Mouse (Mus musculus) MEL (cell line): Measurements from ENCODE around the gene Elavl1. TPM values are rescaled to one million over a fixed set of nuclear protein-coding genes. Genes with fewer than 3 reads are reported as not detected.
A peak's percentile ranks its signal among the peaks of the same experiment; 100 is the strongest.

Experiments
- DNase-seq: peaks from one replicate; pipeline ENCODE4 v3.0.0; 2011; ENCODE audit warnings: low read depth, low spot score
- H3K27ac ChIP-seq: 2 replicates; pipeline ENCODE4 v1.5.1; 2012; ENCODE audit warnings: low read depth, mild to moderate bottlenecking, control low read depth, low read length, moderate library complexity; ENCODE audit not compliant: control insufficient read depth
- H3K27me3 ChIP-seq, 2 experiments: fragments of 150-350 bp in 1 of 2; sonication (generic) in 1 of 2; 2 replicates each; pipeline ENCODE4 v1.6.1; 2012; ENCODE audit warnings: low read length in 2 of 2, mild to moderate bottlenecking in 2 of 2, improper control_type of control experiment in 1 of 2, moderate library complexity in 1 of 2; ENCODE audit not compliant: insufficient read depth in 2 of 2, control insufficient read depth in 1 of 2
- H3K36me3 ChIP-seq, 2 experiments: 2 replicates each; pipeline ENCODE4 v1.6.1; 2012 to 2014; ENCODE audit warnings: low read length in 2 of 2, improper control_type of control experiment in 1 of 2, inconsistent platforms in 1 of 2, mild to moderate bottlenecking in 1 of 2; ENCODE audit not compliant: insufficient read depth in 2 of 2, control insufficient read depth in 1 of 2
- H3K4me1 ChIP-seq, 2 experiments: fragments of 150-350 bp in 1 of 2; sonication (generic) in 1 of 2; 2 replicates each; pipeline ENCODE4 v1.6.1; 2012; ENCODE audit warnings: low read length in 2 of 2, improper control_type of control experiment in 1 of 2, mild to moderate bottlenecking in 1 of 2; ENCODE audit not compliant: insufficient read depth in 2 of 2, control insufficient read depth in 1 of 2
- H3K4me3 ChIP-seq, 2 experiments: fragments of 150-350 bp in 1 of 2; sonication (generic) in 1 of 2; 2 replicates each; pipeline ENCODE4 v1.5.1; 2012; ENCODE audit warnings: low read depth in 2 of 2, low read length in 2 of 2, mild to moderate bottlenecking in 2 of 2, moderate library complexity in 2 of 2, control low read depth in 1 of 2, improper control_type of control experiment in 1 of 2; ENCODE audit not compliant: control insufficient read depth in 1 of 2, insufficient read depth in 1 of 2
- H3K79me2 ChIP-seq: 2 replicates; pipeline ENCODE4 v1.6.1; 2012; ENCODE audit warnings: mild to moderate bottlenecking, low read length, moderate library complexity; ENCODE audit not compliant: control insufficient read depth, poor library complexity, insufficient read depth
- H3K9ac ChIP-seq: 2 replicates; pipeline ENCODE4 v1.6.1; 2012; ENCODE audit warnings: low read depth, mild to moderate bottlenecking, control low read depth, low read length, moderate library complexity; ENCODE audit not compliant: control insufficient read depth, poor library complexity, severe bottlenecking
- H3K9me3 ChIP-seq: fragments of 150-350 bp; sonication (generic); replicated peaks from 2 replicates; pipeline ENCODE4 v1.6.1; 2012; ENCODE audit warnings: mild to moderate bottlenecking, low read length, improper control_type of control experiment, moderate library complexity; ENCODE audit not compliant: insufficient read depth
- BHLHE40 ChIP-seq: IDR thresholded peaks from 2 replicates; pipeline ENCODE4 v1.6.1; 2012; ENCODE audit warnings: low read depth, mild to moderate bottlenecking, inconsistent platforms, low read length, improper control_type of control experiment, borderline replicate concordance
- CHD1 ChIP-seq: IDR thresholded peaks from 2 replicates; pipeline ENCODE4 v1.6.1; 2012; ENCODE audit warnings: low read depth, mild to moderate bottlenecking, inconsistent platforms, low read length, improper control_type of control experiment
- CHD2 ChIP-seq: IDR thresholded peaks from 2 replicates; pipeline ENCODE4 v1.6.1; 2011; ENCODE audit warnings: low read length, improper control_type of control experiment
- ELF1 ChIP-seq: IDR thresholded peaks from 2 replicates; pipeline ENCODE4 v1.6.1; 2014; ENCODE audit warnings: low read depth, mild to moderate bottlenecking, inconsistent platforms, low read length, improper control_type of control experiment, moderate library complexity
- EP300 ChIP-seq, 2 experiments: IDR thresholded peaks; 2 replicates each; pipeline ENCODE4 v1.6.1; 2011; ENCODE audit warnings: improper control_type of control experiment in 2 of 2, low read length in 2 of 2, low read depth in 1 of 2, mild to moderate bottlenecking in 1 of 2
- ETS1 ChIP-seq: IDR thresholded peaks from 2 replicates; pipeline ENCODE4 v1.6.1; 2012; ENCODE audit warnings: low read depth, mild to moderate bottlenecking, inconsistent platforms, low read length, improper control_type of control experiment, moderate library complexity
- KAT2A ChIP-seq: conservative IDR thresholded peaks from 2 replicates; pipeline ENCODE4 v1.6.1; 2012; ENCODE audit warnings: low read depth, low read length, improper control_type of control experiment, inconsistent platforms
- MAFK ChIP-seq: IDR thresholded peaks from 2 replicates; pipeline ENCODE4 v1.6.1; 2011; ENCODE audit warnings: low read depth, mild to moderate bottlenecking, low read length, improper control_type of control experiment, borderline replicate concordance
- MAX ChIP-seq: IDR thresholded peaks from 2 replicates; pipeline ENCODE4 v1.6.1; 2011; ENCODE audit warnings: low read length, improper control_type of control experiment
- MEF2A ChIP-seq: IDR thresholded peaks from 2 replicates; pipeline ENCODE4 v1.6.1; 2014; ENCODE audit warnings: low read depth, mild to moderate bottlenecking, inconsistent platforms, low read length, improper control_type of control experiment; ENCODE audit not compliant: poor library complexity, insufficient replicate concordance, severe bottlenecking; ENCODE audit errors: extremely low read depth
- NELFE ChIP-seq: IDR thresholded peaks from 2 replicates; pipeline ENCODE4 v1.6.1; 2011; ENCODE audit warnings: low read depth, low read length, improper control_type of control experiment
- NRF1 ChIP-seq: IDR thresholded peaks from 2 replicates; pipeline ENCODE4 v1.6.1; 2014; ENCODE audit warnings: low read depth, mild to moderate bottlenecking, inconsistent platforms, low read length, improper control_type of control experiment, moderate library complexity; ENCODE audit not compliant: poor library complexity, insufficient read depth, severe bottlenecking
- POLR2A ChIP-seq, 2 experiments: IDR thresholded peaks; 2 replicates each; pipeline ENCODE4 v1.6.1; 2011 to 2012; ENCODE audit warnings: low read length in 2 of 2, mild to moderate bottlenecking in 2 of 2, control low read depth in 1 of 2, improper control_type of control experiment in 1 of 2, low read depth in 1 of 2, moderate library complexity in 1 of 2; ENCODE audit not compliant: control insufficient read depth in 1 of 2, insufficient read depth in 1 of 2, poor library complexity in 1 of 2
- POLR2AphosphoS2 ChIP-seq: IDR thresholded peaks from 2 replicates; pipeline ENCODE4 v1.6.1; 2011; ENCODE audit warnings: low read length, improper control_type of control experiment
- POLR2AphosphoS5 ChIP-seq: IDR thresholded peaks from 2 replicates; pipeline ENCODE4 v1.6.1; 2012; ENCODE audit warnings: low read depth, borderline replicate concordance, mild to moderate bottlenecking, inconsistent platforms, low read length, moderate library complexity, mixed read lengths
- RCOR1 ChIP-seq: IDR thresholded peaks from 2 replicates; pipeline ENCODE4 v1.6.1; 2012; ENCODE audit warnings: low read depth, mild to moderate bottlenecking, inconsistent platforms, low read length, improper control_type of control experiment
- SIN3A ChIP-seq: IDR thresholded peaks from 2 replicates; pipeline ENCODE4 v1.6.1; 2012; ENCODE audit warnings: low read length, improper control_type of control experiment, inconsistent platforms
- TAL1 ChIP-seq: IDR thresholded peaks from 2 replicates; pipeline ENCODE4 v1.6.1; 2012; ENCODE audit warnings: mild to moderate bottlenecking, inconsistent platforms, low read length, moderate library complexity, mixed read lengths
- TBP ChIP-seq: IDR thresholded peaks from 2 replicates; pipeline ENCODE4 v1.8.0; 2011; ENCODE audit warnings: low read depth, low read length, improper control_type of control experiment
- TCF12 ChIP-seq: IDR thresholded peaks from 2 replicates; pipeline ENCODE4 v1.6.1; 2014; ENCODE audit warnings: low read depth, mild to moderate bottlenecking, inconsistent platforms, low read length, improper control_type of control experiment, moderate library complexity
- UBTF ChIP-seq: IDR thresholded peaks from 2 replicates; pipeline ENCODE4 v1.6.1; 2012; ENCODE audit warnings: low read depth, mild to moderate bottlenecking, inconsistent platforms, low read length, improper control_type of control experiment, moderate library complexity, borderline replicate concordance; ENCODE audit not compliant: insufficient read depth
- USF1 ChIP-seq: IDR thresholded peaks from 2 replicates; pipeline ENCODE4 v1.6.1; 2014; ENCODE audit warnings: low read depth, mild to moderate bottlenecking, inconsistent platforms, low read length, improper control_type of control experiment, moderate library complexity
- ZC3H11A ChIP-seq: IDR thresholded peaks from 2 replicates; pipeline ENCODE4 v1.6.1; 2012; ENCODE audit warnings: low read depth, mild to moderate bottlenecking, inconsistent platforms, low read length, improper control_type of control experiment
- polyA plus RNA-seq, 2 experiments: library from polyadenylated mRNA; stranded (reverse) in 1 of 2; unstranded in 1 of 2; fragments of >175 nt in 1 of 2; fragments of >200 nt in 1 of 2; gene quantifications; 2 replicates each; pipeline versions ENCODE4 v1.2.1 to v1.2.4; 2012; ENCODE audit warnings: low replicate concordance in 2 of 2, low read depth in 1 of 2; ENCODE audit not compliant: insufficient read length in 2 of 2, insufficient read depth in 1 of 2, missing spikeins in 1 of 2
- total RNA-seq: library from RNA; depleted of rRNA; stranded (reverse); fragments of 300-350 nt; gene quantifications from 2 replicates; pipeline ENCODE4 v1.2.3, GENCODE M21; 2012

The Elavl1 gene
- total and polyA plus RNA-seq, 3 experiments: 64.2 to 77.4 TPM; not detected in 1

- H3K36me3 ChIP-seq: peaks cover 33 to 54% of the 10 kb centered on the region in 2 experiments
- peaks cover 88% of the 10 kb centered on the region for H3K79me2 ChIP-seq
- peak overlapping the region; percentile 35 for H3K27ac ChIP-seq
- peak; percentile 44 for DNase-seq
- no peak overlapping the region for H3K4me3 ChIP-seq
- TF ChIP-seq SIN3A (peak; percentile 39; the same call in 1 of the 2 replicates), TCF12 (peak; percentile 78), TAL1 (no peak), NELFE (no peak), USF1 (no peak), KAT2A (no peak), RCOR1 (peak; percentile 47; the same call in 1 of the 2 replicates), UBTF (no peak), ELF1 (no peak), ETS1 (peak; percentile 70), EP300 (IDR thresholded peaks at IDR 0.05; ENCODE audit: low read depth in 1 of 2, low read length in 2 of 2) (peak in 1 of 2 experiments; percentile 77; a peak in 2 of 4 replicates), MAFK (0 out of 2 replicates have a peak, but pooled peaks have one; percentile 30), NRF1 (no peak), ZC3H11A (no peak), TBP (no peak), POLR2AphosphoS2 (0 out of 2 replicates have a peak, but pooled peaks have one; percentile 15), MEF2A (peak; percentile 49; the same call in 1 of the 2 replicates), POLR2AphosphoS5 (no peak), CHD2 (no peak)
- peaks cover 16 to 20% of the 10 kb centered on the region in 2 experiments for H3K4me1 ChIP-seq
- H3K27me3 ChIP-seq: no peaks in the 10 kb centered on the region
- no peak overlapping the region for H3K9ac ChIP-seq
- no peaks in the 10 kb centered on the region for H3K9me3 ChIP-seq
Measured at GRCm38 (mm10) chr8:4318796-4319572, 6.2 kb downstream of the Elavl1 start.

DNA sequence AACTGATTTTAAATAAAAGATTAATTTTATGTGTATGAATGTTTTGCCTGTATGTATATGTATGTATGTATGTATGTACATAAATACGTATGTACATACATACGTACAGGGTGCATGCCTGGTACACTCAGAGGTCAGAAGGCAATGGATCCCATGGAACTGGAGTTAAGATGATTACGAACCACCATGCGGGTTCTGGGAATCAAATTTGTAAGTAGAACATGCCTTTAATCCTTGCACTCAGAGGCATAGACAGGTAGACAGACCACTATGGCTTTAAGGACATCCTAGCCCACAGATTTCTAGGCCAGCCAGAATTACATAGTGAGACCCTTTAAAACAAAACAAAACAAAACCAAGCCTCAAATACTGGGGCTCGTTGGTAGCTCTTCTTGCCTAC, 7.1 kb downstream of the Elavl1 start:
- Histone ChIP-seq H3K27me3 (no peaks in the 10 kb centered on the region), H3K4me1 (peaks cover 16 to 20% of the 10 kb centered on the region in 2 experiments), H3K9ac (no peak overlapping the region), H3K4me3 (no peak overlapping the region), H3K9me3 (no peaks in the 10 kb centered on the region), H3K36me3 (peaks cover 40 to 54% of the 10 kb centered on the region in 2 experiments), H3K27ac (no peak overlapping the region), H3K79me2 (peaks cover 87% of the 10 kb centered on the region)
- TF ChIP-seq CHD1 (no peak), SIN3A (no peak), POLR2A (IDR thresholded peaks at IDR 0.05; ENCODE audit: control insufficient read depth in 1 of 2, insufficient read depth in 1 of 2, low read depth in 1 of 2, low read length in 2 of 2, poor library complexity in 1 of 2) (no peak), KAT2A (no peak), TBP (no peak), POLR2AphosphoS5 (no peak), NELFE (no peak), TAL1 (no peak), MAX (no peak), BHLHE40 (no peak), TCF12 (no peak)
- DNase-seq: no peak
